Mouse (Mus musculus) ES-Bruce4 (cell line): ENCODE measurements around the gene Cda. TPM values are rescaled to one million over a fixed set of nuclear protein-coding genes. Genes with fewer than 3 reads are reported as not detected.

Experiments used
- H3K27ac ChIP-seq: 2 replicates; pipeline ENCODE4 v1.5.1; 2012; ENCODE audit warnings: low read length, inconsistent platforms; ENCODE audit not compliant: insufficient read depth
- H3K27me3 ChIP-seq: 2 replicates; pipeline ENCODE4 v1.6.1; 2012; ENCODE audit warnings: mild to moderate bottlenecking, low read length, inconsistent platforms; ENCODE audit not compliant: control insufficient read depth, poor library complexity, insufficient read depth, severe bottlenecking
- H3K36me3 ChIP-seq: 2 replicates; pipeline ENCODE4 v1.6.1; 2012; ENCODE audit warnings: inconsistent platforms, mild to moderate bottlenecking, low read length, moderate library complexity; ENCODE audit not compliant: control insufficient read depth, poor library complexity, insufficient read depth, severe bottlenecking
- H3K4me1 ChIP-seq: one replicate; pipeline ENCODE4 v1.8.1; 2011; ENCODE audit warnings: low read length; ENCODE audit not compliant: control insufficient read depth, insufficient read depth
- H3K4me3 ChIP-seq: 2 replicates; pipeline ENCODE4 v1.5.1; 2011; ENCODE audit warnings: low read depth, mild to moderate bottlenecking, low read length
- H3K9ac ChIP-seq: 2 replicates; pipeline ENCODE4 v1.6.1; 2012; ENCODE audit warnings: low read depth, mild to moderate bottlenecking, inconsistent platforms; ENCODE audit not compliant: poor library complexity, severe bottlenecking
- H3K9me3 ChIP-seq: replicated peaks from 2 replicates; pipeline ENCODE4 v1.6.1; 2012; ENCODE audit warnings: mild to moderate bottlenecking, low read length, inconsistent platforms; ENCODE audit not compliant: control insufficient read depth, poor library complexity, insufficient read depth, severe bottlenecking
- CTCF ChIP-seq: IDR thresholded peaks from one replicate; pipeline ENCODE4 v1.8.1; 2011; ENCODE audit warnings: low read depth, low read length
- EP300 ChIP-seq: IDR thresholded peaks from 2 replicates; pipeline ENCODE4 v1.6.1; 2011; ENCODE audit warnings: low read depth, low read length; ENCODE audit not compliant: insufficient read depth
- POLR2A ChIP-seq: IDR thresholded peaks from one replicate; pipeline ENCODE4 v1.8.1; 2011; ENCODE audit warnings: low read length; ENCODE audit not compliant: insufficient read depth
- polyA plus RNA-seq: library from polyadenylated mRNA; stranded (reverse); fragments of >200 nt; gene quantifications from 2 replicates; pipeline ENCODE4 v1.2.4, GENCODE M21; 2011; ENCODE audit warnings: low read depth; ENCODE audit not compliant: missing spikeins, insufficient read depth, insufficient read length

Cda gene
- polyA plus RNA-seq, 1 experiment = 6.8 TPM

DNA sequence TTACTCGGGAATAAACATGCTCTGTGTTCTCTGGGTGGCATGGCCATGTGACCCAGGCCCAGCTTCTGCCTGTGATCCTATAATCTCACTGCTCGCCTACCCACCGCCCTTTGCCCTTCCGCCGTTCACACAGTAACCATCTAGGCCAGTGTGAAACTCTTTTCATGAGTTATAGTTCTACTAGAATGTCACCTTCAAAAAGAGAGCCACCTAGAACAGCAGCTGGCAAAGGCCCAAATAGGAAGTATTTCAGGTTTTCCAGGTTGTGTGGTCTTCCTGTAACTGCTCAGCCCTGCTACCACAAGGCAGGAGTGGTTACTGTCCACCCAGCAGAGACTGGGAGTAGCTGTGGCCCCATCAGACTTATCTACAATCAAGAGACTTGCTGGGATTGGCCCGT is 25.0 kb downstream of the Cda start:
- Histone ChIP-seq H3K9me3 (no peaks in the 10 kb centered on the region), H3K4me1 (no peaks in the 10 kb centered on the region), H3K27me3 (no peaks in the 10 kb centered on the region), H3K9ac (no peak overlapping the region), H3K36me3 (no peaks in the 10 kb centered on the region), H3K4me3 (no peak overlapping the region), H3K27ac (no peak overlapping the region)
- TF ChIP-seq POLR2A (no peak), CTCF (no peak), EP300 (no peak)

DNA sequence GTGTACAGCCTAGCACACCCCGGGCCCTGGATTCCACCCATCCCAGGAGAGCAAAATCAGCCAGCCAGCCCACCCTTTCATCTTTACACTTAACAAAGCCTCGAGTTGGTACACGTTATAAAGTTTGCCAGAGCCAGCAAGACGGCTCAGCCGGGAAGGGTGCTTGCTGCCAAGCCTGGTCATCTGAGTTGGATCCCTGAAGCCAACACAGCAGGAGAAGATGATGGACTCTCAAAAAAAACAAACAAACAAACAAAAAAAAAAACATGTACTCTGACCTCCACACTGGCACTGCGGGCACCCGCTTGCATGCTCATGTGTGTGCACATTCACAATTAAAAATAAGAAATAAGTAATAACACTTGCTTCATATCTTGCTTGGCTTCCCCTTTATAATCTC is 25.7 kb downstream of the Cda start:
- H3K9ac ChIP-seq = no peak overlapping the region

DNA sequence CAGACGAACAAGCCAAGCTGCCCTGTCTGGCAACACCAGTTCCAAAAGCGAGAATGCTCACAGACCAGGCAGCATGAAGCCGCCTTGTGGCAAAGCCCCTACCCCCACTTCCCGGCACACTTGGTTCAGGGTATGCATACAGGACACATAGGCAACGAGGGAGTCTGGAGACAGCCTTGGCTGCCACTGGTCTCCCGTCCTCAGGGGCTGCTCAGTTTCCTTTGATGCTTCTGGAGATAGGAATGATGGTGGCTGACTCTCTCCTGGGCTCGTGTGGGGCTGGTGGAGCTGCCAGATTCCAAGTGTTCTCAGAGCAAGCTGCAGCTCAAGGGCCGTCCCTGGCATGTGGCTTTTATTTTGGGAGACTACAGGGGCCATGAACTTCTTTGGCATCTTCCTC is 26.4 kb downstream of the Cda start:
- Histone ChIP-seq H3K27me3 (no peaks in the 10 kb centered on the region), H3K4me3 (no peak overlapping the region), H3K4me1 (no peaks in the 10 kb centered on the region), H3K36me3 (no peaks in the 10 kb centered on the region), H3K9ac (no peak overlapping the region), H3K27ac (no peak overlapping the region), H3K9me3 (no peaks in the 10 kb centered on the region)
- TF ChIP-seq POLR2A (no peak), CTCF (no peak), EP300 (no peak)

More for the DNA sequence above, 25.7 kb downstream of the Cda start:
- no peaks in the 10 kb centered on the region for H3K4me1 ChIP-seq
- no peak overlapping the region for H3K4me3 ChIP-seq
- H3K9me3 ChIP-seq = no peaks in the 10 kb centered on the region
- no peaks in the 10 kb centered on the region for H3K36me3 ChIP-seq
- no peak overlapping the region for H3K27ac ChIP-seq
- no peaks in the 10 kb centered on the region for H3K27me3 ChIP-seq
- TF ChIP-seq CTCF = no peak
- TF ChIP-seq EP300 = no peak
- no peak for TF ChIP-seq POLR2A

DNA sequence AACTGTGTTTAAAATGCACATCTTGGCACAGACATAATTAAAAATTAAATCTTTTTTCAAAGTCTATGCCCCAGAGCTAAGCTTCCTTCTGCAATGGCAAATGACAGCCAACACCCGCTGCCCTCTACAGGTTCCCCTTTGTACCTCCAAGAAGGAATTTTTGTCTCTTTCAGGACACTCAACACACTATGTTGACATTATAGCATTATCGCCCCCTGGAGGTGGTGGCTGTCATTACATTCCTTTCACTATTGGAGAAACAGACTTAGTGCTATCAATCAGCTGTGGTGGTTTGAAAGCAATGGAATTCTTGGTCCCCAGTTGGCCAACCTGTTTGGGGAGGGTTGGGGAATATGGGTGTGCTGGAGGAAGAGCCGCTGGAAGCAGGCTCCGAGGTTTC is 27.8 kb downstream of the Cda start:
- Histone ChIP-seq H3K27ac (no peak overlapping the region), H3K36me3 (no peaks in the 10 kb centered on the region)

DNA sequence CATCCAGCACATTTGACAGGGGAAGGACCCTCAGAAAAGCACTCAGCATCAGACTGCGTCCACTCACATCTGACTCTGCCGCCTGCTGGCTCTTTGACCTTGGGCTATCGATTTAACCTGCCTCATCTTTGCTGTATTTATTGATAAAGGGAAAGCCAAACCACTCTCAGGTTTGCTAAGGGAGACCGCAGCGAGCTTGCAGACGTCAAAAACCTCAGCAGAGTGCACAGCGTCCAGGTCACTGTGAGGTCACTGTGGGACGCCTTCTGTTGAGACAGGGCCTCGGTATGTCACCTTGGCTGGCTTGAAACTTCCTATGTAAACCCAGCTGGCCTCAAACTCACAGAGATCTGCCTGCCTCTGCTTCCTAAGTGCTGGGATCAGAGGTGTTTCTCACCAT is 30.5 kb downstream of the Cda start:
- H3K27ac ChIP-seq = no peak overlapping the region
- no peak for TF ChIP-seq CTCF
- no peak for TF ChIP-seq POLR2A
- no peak for TF ChIP-seq EP300
- H3K4me3 ChIP-seq = no peak overlapping the region
- no peaks in the 10 kb centered on the region for H3K9me3 ChIP-seq
- no peaks in the 10 kb centered on the region for H3K36me3 ChIP-seq
- no peaks in the 10 kb centered on the region for H3K4me1 ChIP-seq
- no peak overlapping the region for H3K9ac ChIP-seq
- H3K27me3 ChIP-seq = no peaks in the 10 kb centered on the region

More for the DNA sequence above, 27.8 kb downstream of the Cda start:
- TF ChIP-seq EP300 (no peak), CTCF (no peak), POLR2A (no peak)
- H3K4me1 ChIP-seq = no peaks in the 10 kb centered on the region
- no peak overlapping the region for H3K9ac ChIP-seq
- H3K9me3 ChIP-seq = no peaks in the 10 kb centered on the region
- H3K27me3 ChIP-seq = no peaks in the 10 kb centered on the region
- no peak overlapping the region for H3K4me3 ChIP-seq

DNA sequence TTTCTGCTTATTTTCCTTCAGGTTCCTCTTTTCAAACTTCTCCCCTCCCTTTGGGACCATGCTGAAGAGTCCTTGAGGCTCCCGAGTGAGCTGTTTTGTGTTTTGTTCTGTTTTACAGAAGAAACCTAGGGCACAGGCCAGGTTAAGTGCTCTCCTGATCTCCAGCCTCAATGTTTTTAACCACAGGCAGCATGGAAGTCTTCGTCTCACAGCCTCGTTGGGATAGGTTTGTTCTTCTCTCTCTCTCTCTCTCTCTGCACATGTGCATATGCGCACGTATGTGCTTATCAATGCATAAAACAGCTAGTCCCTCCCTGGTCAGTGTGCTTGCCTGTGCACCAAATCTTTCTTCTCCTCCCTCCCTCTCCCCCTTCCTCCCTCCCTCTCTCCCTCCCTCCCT is 30.9 kb downstream of the Cda start:
- no peak for TF ChIP-seq CTCF
- no peak for TF ChIP-seq EP300
- TF ChIP-seq POLR2A = no peak
- no peak overlapping the region for H3K9ac ChIP-seq
- H3K36me3 ChIP-seq = no peaks in the 10 kb centered on the region
- no peaks in the 10 kb centered on the region for H3K4me1 ChIP-seq
- no peak overlapping the region for H3K4me3 ChIP-seq
- H3K27me3 ChIP-seq = no peaks in the 10 kb centered on the region
- H3K9me3 ChIP-seq = no peaks in the 10 kb centered on the region
- no peak overlapping the region for H3K27ac ChIP-seq
